Mouse (Mus musculus): ENCODE data around the gene Acp6. TPM values are rescaled to one million over a fixed set of nuclear protein-coding genes. Genes with fewer than 3 reads are reported as not detected.
A peak's percentile ranks its signal among the peaks of the same experiment; 100 is the strongest.

The Acp6 gene
- total and polyA plus RNA-seq, 3 experiments = 34.4 to 66.9 TPM; not detected in 1

DNA sequence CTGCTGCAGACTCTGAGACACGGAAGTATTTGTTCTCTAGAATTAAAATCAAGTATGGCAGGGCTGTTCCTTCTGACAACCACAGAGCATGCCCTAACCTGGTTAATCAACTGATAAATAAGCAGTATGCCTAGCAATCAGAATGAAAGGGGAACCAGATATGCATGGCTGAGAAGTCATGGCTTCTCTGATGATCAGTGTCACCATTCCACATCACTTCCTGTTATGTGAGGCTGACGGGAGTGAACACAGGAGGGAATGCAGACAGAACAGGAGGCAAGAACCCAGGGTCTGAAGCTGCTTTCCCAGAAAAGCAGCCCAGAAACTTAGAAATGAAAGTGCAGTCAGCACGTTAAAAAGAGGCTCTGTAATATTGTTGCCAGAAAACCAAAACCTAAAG is 47.9 kb downstream of the Acp6 start:
- no peaks in the 10 kb centered on the region for H3K79me2 ChIP-seq (ENCODE audit: control insufficient read depth, insufficient read depth, low read length, poor library complexity)
- H3K27me3 ChIP-seq (ENCODE audit: control insufficient read depth in 1 of 2, insufficient read depth in 2 of 2, low read length in 2 of 2) = no peaks in the 10 kb centered on the region
- H3K9me3 ChIP-seq (replicated peaks; ENCODE audit: insufficient read depth, low read length) = no peaks in the 10 kb centered on the region
- no peak for TF ChIP-seq CHD1 (IDR thresholded peaks at IDR 0.05; ENCODE audit: low read depth, low read length)
- TF ChIP-seq ZMIZ1 (IDR thresholded peaks at IDR 0.05; ENCODE audit: low read depth, low read length) = no peak
- 0 out of 2 replicates have a peak, but pooled peaks have one; percentile 11 for TF ChIP-seq SIN3A (IDR thresholded peaks at IDR 0.05; ENCODE audit: low read length)
- peak; percentile 29 to 44; a peak in 1 of 4 replicates for TF ChIP-seq EP300 (IDR thresholded peaks at IDR 0.05; ENCODE audit: low read depth in 1 of 2, low read length in 2 of 2)
- no peak for TF ChIP-seq ZC3H11A (IDR thresholded peaks at IDR 0.05; ENCODE audit: low read depth, low read length)
- TF ChIP-seq USF2 (IDR thresholded peaks at IDR 0.05; ENCODE audit: borderline replicate concordance in 1 of 2, insufficient read depth in 1 of 2, low read depth in 1 of 2, low read length in 2 of 2) = no peak
- no peak for TF ChIP-seq HCFC1 (IDR thresholded peaks at IDR 0.05; ENCODE audit: low read depth, low read length)
- TF ChIP-seq MEF2A (IDR thresholded peaks at IDR 0.05; ENCODE audit: extremely low read depth, insufficient replicate concordance, low read depth, low read length, poor library complexity, severe bottlenecking) = no peak
- TF ChIP-seq KAT2A (conservative IDR thresholded peaks at IDR 0.05; ENCODE audit: low read depth, low read length) = no peak
- TF ChIP-seq JUND (IDR thresholded peaks at IDR 0.05; ENCODE audit: low read depth, low read length) = no peak
- TF ChIP-seq GATA1 (IDR thresholded peaks at IDR 0.05; ENCODE audit: low read depth, low read length) = peak; percentile 61; the same call in 1 of the 2 replicates
- no peak for TF ChIP-seq GABPA (IDR thresholded peaks at IDR 0.05; ENCODE audit: low read depth, low read length)
- no peak for TF ChIP-seq TAL1 (IDR thresholded peaks at IDR 0.05; ENCODE audit: low read length)
- no peak for TF ChIP-seq RAD21 (IDR thresholded peaks at IDR 0.05; ENCODE audit: low read depth, low read length)
- no peak for TF ChIP-seq POLR2AphosphoS2 (IDR thresholded peaks at IDR 0.05; ENCODE audit: low read length)
- TF ChIP-seq ZKSCAN1 (IDR thresholded peaks at IDR 0.05; ENCODE audit: low read depth, low read length) = no peak
- TF ChIP-seq TCF12 (IDR thresholded peaks at IDR 0.05; ENCODE audit: low read depth, low read length) = no peak
- TF ChIP-seq UBTF (IDR thresholded peaks at IDR 0.05; ENCODE audit: borderline replicate concordance, insufficient read depth, low read depth, low read length) = no peak
- no peak for TF ChIP-seq CTCF (IDR thresholded peaks at IDR 0.05 in 2 of 3, conservative IDR thresholded peaks at IDR 0.05 in 1 of 3; ENCODE audit: control insufficient read depth in 1 of 3, insufficient read depth in 1 of 3, low read depth in 2 of 3, low read length in 3 of 3, poor library complexity in 1 of 3, severe bottlenecking in 1 of 3)
- no peak for TF ChIP-seq MAFK (IDR thresholded peaks at IDR 0.05; ENCODE audit: borderline replicate concordance, low read depth, low read length)
- TF ChIP-seq ELF1 (IDR thresholded peaks at IDR 0.05; ENCODE audit: low read depth, low read length) = peak; percentile 9; the same call in 1 of the 2 replicates
- no peak for TF ChIP-seq NELFE (IDR thresholded peaks at IDR 0.05; ENCODE audit: low read depth, low read length)
- TF ChIP-seq POLR2AphosphoS5 (IDR thresholded peaks at IDR 0.05; ENCODE audit: borderline replicate concordance, low read depth, low read length) = no peak
- TF ChIP-seq MAX (IDR thresholded peaks at IDR 0.05; ENCODE audit: low read length) = no peak
- TF ChIP-seq CHD2 (IDR thresholded peaks at IDR 0.05; ENCODE audit: low read length) = no peak
- no peak; the same call in 1 of the 2 replicates for TF ChIP-seq MXI1 (IDR thresholded peaks at IDR 0.05; ENCODE audit: low read depth, low read length)
- no peak; the same call in 1 of the 2 replicates for TF ChIP-seq ETS1 (IDR thresholded peaks at IDR 0.05; ENCODE audit: low read depth, low read length)
- TF ChIP-seq MAZ (IDR thresholded peaks at IDR 0.05; ENCODE audit: low read depth, low read length) = no peak
- peak; percentile 50; the same call in 1 of the 2 replicates for TF ChIP-seq RCOR1 (IDR thresholded peaks at IDR 0.05; ENCODE audit: low read depth, low read length)
- TF ChIP-seq TBP (IDR thresholded peaks at IDR 0.05; ENCODE audit: low read depth, low read length) = no peak
- H3K27ac ChIP-seq (ENCODE audit: control insufficient read depth, low read depth, low read length) = peak overlapping the region; percentile 15; the same call in 1 of the 2 replicates
- DNase-seq (ENCODE audit: low read depth, low spot score) = peak; percentile 76
- no peak overlapping the region for H3K9ac ChIP-seq (ENCODE audit: control insufficient read depth, low read depth, low read length, poor library complexity, severe bottlenecking)
- peaks cover 0 to 22% of the 10 kb centered on the region in 2 experiments; a peak in 2 of 4 replicates for H3K36me3 ChIP-seq (ENCODE audit: control insufficient read depth in 1 of 2, insufficient read depth in 2 of 2, low read length in 2 of 2)
- H3K4me1 ChIP-seq (ENCODE audit: control insufficient read depth in 1 of 2, insufficient read depth in 2 of 2, low read length in 2 of 2) = peaks cover 5 to 21% of the 10 kb centered on the region in 2 experiments
- no peak overlapping the region for H3K4me3 ChIP-seq (ENCODE audit: control insufficient read depth in 1 of 2, insufficient read depth in 1 of 2, low read depth in 2 of 2, low read length in 2 of 2)

Data from MEL (cell line).